Mouse (Mus musculus): ENCODE results near the gene Usp54.

DNA sequence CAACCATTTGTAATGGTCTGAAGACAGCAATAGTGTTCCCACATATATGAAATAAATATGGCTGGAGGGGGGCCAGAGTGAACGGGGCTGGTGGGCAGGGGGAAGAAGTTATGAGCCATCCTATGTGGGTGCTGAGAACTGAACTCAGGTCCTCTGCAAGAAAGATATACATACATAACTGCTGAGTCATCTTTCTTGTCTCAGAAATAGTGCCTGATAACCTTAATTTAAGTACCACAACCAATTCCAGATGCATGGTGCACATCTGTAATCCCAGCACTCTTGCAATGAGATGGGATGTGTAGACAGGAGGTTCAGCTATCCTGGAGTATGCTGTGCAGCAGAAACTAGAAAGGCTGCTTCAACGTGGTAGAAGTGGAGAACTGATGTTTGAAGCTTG lies 40.9 kb upstream of the Usp54 start:
- no peak for TF ChIP-seq CTCF (conservative IDR thresholded peaks at IDR 0.05; ENCODE audit: low read length)
- TF ChIP-seq NANOG (IDR thresholded peaks at IDR 0.05; ENCODE audit: borderline replicate concordance, low read length), result no peak

Data from E14TG2a.4 (cell line).